Mouse (Mus musculus): Measurements from ENCODE around the gene Ptgr2.

- TF ChIP-seq CTCF (IDR thresholded peaks at IDR 0.05; ENCODE audit: low read depth) (no peak), EP300 (IDR thresholded peaks at IDR 0.05; ENCODE audit: low read depth) (no peak)
Observed at GRCm38 (mm10) chr12:84285593-84285968, 549 bp downstream of the Ptgr2 start.

Measured in heart, postnatal 0 days (tissue).